Mouse (Mus musculus): ENCODE measurements around the gene Psapl1. TPM values are rescaled to one million over a fixed set of nuclear protein-coding genes. Genes with fewer than 3 reads are reported as not detected.

Psapl1 gene
- polyA plus RNA-seq, 1 experiment: not detected

GRCm38 (mm10) chr5:36178215-36178614 is 25.6 kb upstream of the Psapl1 start:
- TF ChIP-seq CTCF (IDR thresholded peaks at IDR 0.05; ENCODE audit: insufficient read depth, low read depth, low read length) (no peak), POLR2A (IDR thresholded peaks at IDR 0.05; ENCODE audit: insufficient read depth, low read depth, low read length) (no peak)
- H3K27ac ChIP-seq (ENCODE audit: insufficient read depth, low read depth, low read length): no peak overlapping the region
- H3K4me1 ChIP-seq (ENCODE audit: control insufficient read depth, insufficient read depth, low read length): peaks cover 3% of the 10 kb centered on the region; the same call in 1 of the 2 replicates
- H3K4me3 ChIP-seq (ENCODE audit: insufficient read depth, low read depth, low read length): no peak overlapping the region
- 66% methylated on average over 7 of the region's 7 CpGs for WGBS

GRCm38 (mm10) chr5:36178785-36179184 is 25.0 kb upstream of the Psapl1 start:
- H3K4me1 ChIP-seq (ENCODE audit: control insufficient read depth, insufficient read depth, low read length): peaks cover 3% of the 10 kb centered on the region; the same call in 1 of the 2 replicates
- TF ChIP-seq POLR2A (IDR thresholded peaks at IDR 0.05; ENCODE audit: insufficient read depth, low read depth, low read length) (no peak), CTCF (IDR thresholded peaks at IDR 0.05; ENCODE audit: insufficient read depth, low read depth, low read length) (no peak)
- no peak overlapping the region for H3K4me3 ChIP-seq (ENCODE audit: insufficient read depth, low read depth, low read length)
- no peak overlapping the region for H3K27ac ChIP-seq (ENCODE audit: insufficient read depth, low read depth, low read length)
- 99% methylated on average over 3 of the region's 3 CpGs for WGBS

- Histone ChIP-seq H3K27ac (ENCODE audit: insufficient read depth, low read depth, low read length) (no peak overlapping the region), H3K4me1 (ENCODE audit: control insufficient read depth, insufficient read depth, low read length) (peaks cover 3% of the 10 kb centered on the region; the same call in 1 of the 2 replicates), H3K4me3 (ENCODE audit: insufficient read depth, low read depth, low read length) (no peak overlapping the region)
- WGBS: 96% methylated on average over 5 of the region's 5 CpGs
- TF ChIP-seq CTCF (IDR thresholded peaks at IDR 0.05; ENCODE audit: insufficient read depth, low read depth, low read length) (no peak), POLR2A (IDR thresholded peaks at IDR 0.05; ENCODE audit: insufficient read depth, low read depth, low read length) (no peak)
Observed at GRCm38 (mm10) chr5:36179708-36180107, 24.1 kb upstream of the Psapl1 start.

- Histone ChIP-seq H3K4me3 (ENCODE audit: insufficient read depth, low read depth, low read length) (no peak overlapping the region), H3K4me1 (ENCODE audit: control insufficient read depth, insufficient read depth, low read length) (no peaks in the 10 kb centered on the region), H3K27ac (ENCODE audit: insufficient read depth, low read depth, low read length) (no peak overlapping the region)
- WGBS: 82% methylated on average over 7 of the region's 7 CpGs
- TF ChIP-seq CTCF (IDR thresholded peaks at IDR 0.05; ENCODE audit: insufficient read depth, low read depth, low read length) (no peak), POLR2A (IDR thresholded peaks at IDR 0.05; ENCODE audit: insufficient read depth, low read depth, low read length) (no peak)
Observed at GRCm38 (mm10) chr5:36182326-36182725, 21.5 kb upstream of the Psapl1 start.

GRCm38 (mm10) chr5:36186294-36187053 is 17.3 kb upstream of the Psapl1 start:
- Histone ChIP-seq H3K4me3 (ENCODE audit: insufficient read depth, low read depth, low read length) (no peak overlapping the region), H3K4me1 (ENCODE audit: control insufficient read depth, insufficient read depth, low read length) (no peaks in the 10 kb centered on the region), H3K27ac (ENCODE audit: insufficient read depth, low read depth, low read length) (no peak overlapping the region)
- TF ChIP-seq POLR2A (IDR thresholded peaks at IDR 0.05; ENCODE audit: insufficient read depth, low read depth, low read length): no peak
- TF ChIP-seq CTCF (IDR thresholded peaks at IDR 0.05; ENCODE audit: insufficient read depth, low read depth, low read length): no peak
- 64% methylated on average over 8 of the region's 8 CpGs for WGBS

- no peak overlapping the region for H3K27ac ChIP-seq (ENCODE audit: insufficient read depth, low read depth, low read length)
- WGBS: 75% methylated on average over 4 of the region's 4 CpGs
- no peaks in the 10 kb centered on the region for H3K4me1 ChIP-seq (ENCODE audit: control insufficient read depth, insufficient read depth, low read length)
- no peak overlapping the region for H3K4me3 ChIP-seq (ENCODE audit: insufficient read depth, low read depth, low read length)
- TF ChIP-seq CTCF (IDR thresholded peaks at IDR 0.05; ENCODE audit: insufficient read depth, low read depth, low read length): no peak
- TF ChIP-seq POLR2A (IDR thresholded peaks at IDR 0.05; ENCODE audit: insufficient read depth, low read depth, low read length): no peak
Observed at GRCm38 (mm10) chr5:36188310-36188709, 15.5 kb upstream of the Psapl1 start.

- 92% methylated on average over 4 of the region's 4 CpGs for WGBS
- no peak overlapping the region for H3K27ac ChIP-seq (ENCODE audit: insufficient read depth, low read depth, low read length)
- H3K4me3 ChIP-seq (ENCODE audit: insufficient read depth, low read depth, low read length): no peak overlapping the region
- no peak for TF ChIP-seq POLR2A (IDR thresholded peaks at IDR 0.05; ENCODE audit: insufficient read depth, low read depth, low read length)
- no peak for TF ChIP-seq CTCF (IDR thresholded peaks at IDR 0.05; ENCODE audit: insufficient read depth, low read depth, low read length)
- peaks cover 15% of the 10 kb centered on the region for H3K4me1 ChIP-seq (ENCODE audit: control insufficient read depth, insufficient read depth, low read length)
Observed at GRCm38 (mm10) chr5:36191285-36191684, 12.5 kb upstream of the Psapl1 start.

GRCm38 (mm10) chr5:36191876-36192275 is 11.9 kb upstream of the Psapl1 start:
- H3K4me1 ChIP-seq (ENCODE audit: control insufficient read depth, insufficient read depth, low read length): peaks cover 18% of the 10 kb centered on the region
- no peak overlapping the region for H3K4me3 ChIP-seq (ENCODE audit: insufficient read depth, low read depth, low read length)
- TF ChIP-seq POLR2A (IDR thresholded peaks at IDR 0.05; ENCODE audit: insufficient read depth, low read depth, low read length): no peak
- TF ChIP-seq CTCF (IDR thresholded peaks at IDR 0.05; ENCODE audit: insufficient read depth, low read depth, low read length): no peak
- no peak overlapping the region for H3K27ac ChIP-seq (ENCODE audit: insufficient read depth, low read depth, low read length)
- 95% methylated on average over 3 of the region's 3 CpGs for WGBS

- Histone ChIP-seq H3K4me3 (ENCODE audit: insufficient read depth, low read depth, low read length) (no peak overlapping the region), H3K4me1 (ENCODE audit: control insufficient read depth, insufficient read depth, low read length) (peaks cover 18% of the 10 kb centered on the region), H3K27ac (ENCODE audit: insufficient read depth, low read depth, low read length) (no peak overlapping the region)
- WGBS: 97% methylated on average over 2 of the region's 2 CpGs
- TF ChIP-seq POLR2A (IDR thresholded peaks at IDR 0.05; ENCODE audit: insufficient read depth, low read depth, low read length) (no peak), CTCF (IDR thresholded peaks at IDR 0.05; ENCODE audit: insufficient read depth, low read depth, low read length) (no peak)
Observed at GRCm38 (mm10) chr5:36192677-36193076, 11.1 kb upstream of the Psapl1 start.
